Mouse (Mus musculus): ENCODE results near the gene Gm6367. TPM values are rescaled to one million over a fixed set of nuclear protein-coding genes. Genes with fewer than 3 reads are reported as not detected.
"Not testable (repeated sequence)": the region's sequence is repeated elsewhere in the genome, so short reads cannot be mapped to it uniquely, and the experiment has no call there.

The Gm6367 gene
- not detected in 2 replicates for polyA plus RNA-seq (2012; rRNA removed)

DNA sequence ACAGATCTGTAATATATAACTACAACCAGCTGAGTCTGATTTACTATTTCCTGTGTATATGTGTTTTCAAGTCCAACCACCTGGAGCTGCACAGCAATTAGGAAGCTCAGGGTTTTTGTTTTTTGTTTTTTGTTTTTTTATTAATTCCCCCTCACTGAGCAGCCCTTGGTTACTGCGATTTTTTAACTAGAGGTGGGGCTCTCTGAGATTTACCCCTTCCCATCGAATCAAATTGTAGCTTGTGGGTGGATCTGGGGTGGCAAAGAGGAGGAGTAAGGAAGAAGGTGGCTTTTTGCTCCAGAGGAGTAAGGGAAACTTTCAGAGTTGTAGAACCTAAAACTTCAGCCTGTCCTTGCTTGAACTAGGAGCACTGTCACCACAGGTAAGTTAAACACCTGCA is at the start of gene Gm6367:
Gene Gm6367, plus strand, starts transcription at position 301 of the 400 bp plus-strand sequence.
- H3K4me1 ChIP-seq (ENCODE audit: control insufficient read depth, insufficient read depth, insufficient read length, low read length); H3K27me3 ChIP-seq (ENCODE audit: control insufficient read depth, insufficient read depth, low read length); H3K36me3 ChIP-seq (ENCODE audit: control insufficient read depth, insufficient read depth, low read length); H3K4me3 ChIP-seq (ENCODE audit: low read depth, low read length); H3K27ac ChIP-seq (ENCODE audit: insufficient read depth, low read depth, low read length): not testable (repeated sequence)
- no CpG with 5 or more reads among the region's 2 CpGs for WGBS

Other genes starting within 250 kb of the Gm6367 start
- gene Gm3183, start 123.2 kb upstream of the Gm6367 start, polyA plus RNA-seq (2012; rRNA removed) = not detected in 2 replicates
- not detected in 2 replicates for gene Gm7942, start 118.3 kb downstream of the Gm6367 start, polyA plus RNA-seq (2012; rRNA removed)
- gene Gm16513, start 194.0 kb downstream of the Gm6367 start, polyA plus RNA-seq (2012; rRNA removed) = not detected in 2 replicates